Mouse (Mus musculus): Measurements from ENCODE around the gene Aff3. TPM values are rescaled to one million over a fixed set of nuclear protein-coding genes. Genes with fewer than 3 reads are reported as not detected.
A peak's percentile ranks its signal among the peaks of the same experiment; 100 is the strongest.

Gene Aff3
- 0.67 and 1.3 TPM in 2 replicates for polyA plus RNA-seq (2012; ENCODE audit: insufficient read depth, insufficient read length, missing spikeins)

GRCm38 (mm10) chr1:38664777-38665176, at the start of gene Aff3:
Aff3 (minus strand) TSS chr1:38664955.
- Histone ChIP-seq H3K27ac (replicated peaks; ENCODE audit: low read depth, low read length) (0 out of 2 replicates have a peak within 1 kb of the TSS, but pooled peaks have one; percentile 13), H3K4me3 (ENCODE audit: insufficient read depth, low read depth, low read length) (no peak within 1 kb of the TSS; the same call in 1 of the 2 replicates), H3K4me1 (ENCODE audit: control insufficient read depth, insufficient read depth, insufficient read length, low read length) (0 out of 2 replicates have a peak, but pooled peaks cover 5% of the 10 kb centered on the region)

- no peaks in the 10 kb centered on the region for H3K4me1 ChIP-seq (ENCODE audit: control insufficient read depth, insufficient read depth, insufficient read length, low read length)
- no peak overlapping the region for H3K27ac ChIP-seq (replicated peaks; ENCODE audit: low read depth, low read length)
- no peak overlapping the region for H3K4me3 ChIP-seq (ENCODE audit: insufficient read depth, low read depth, low read length)
Observed at GRCm38 (mm10) chr1:38700646-38701045, 35.9 kb upstream of the Aff3 start.

GRCm38 (mm10) chr1:38699244-38699643, 34.5 kb upstream of the Aff3 start:
- Histone ChIP-seq H3K27ac (replicated peaks; ENCODE audit: low read depth, low read length) (no peak overlapping the region), H3K4me1 (ENCODE audit: control insufficient read depth, insufficient read depth, insufficient read length, low read length) (no peaks in the 10 kb centered on the region), H3K4me3 (ENCODE audit: insufficient read depth, low read depth, low read length) (no peak overlapping the region)

DNA sequence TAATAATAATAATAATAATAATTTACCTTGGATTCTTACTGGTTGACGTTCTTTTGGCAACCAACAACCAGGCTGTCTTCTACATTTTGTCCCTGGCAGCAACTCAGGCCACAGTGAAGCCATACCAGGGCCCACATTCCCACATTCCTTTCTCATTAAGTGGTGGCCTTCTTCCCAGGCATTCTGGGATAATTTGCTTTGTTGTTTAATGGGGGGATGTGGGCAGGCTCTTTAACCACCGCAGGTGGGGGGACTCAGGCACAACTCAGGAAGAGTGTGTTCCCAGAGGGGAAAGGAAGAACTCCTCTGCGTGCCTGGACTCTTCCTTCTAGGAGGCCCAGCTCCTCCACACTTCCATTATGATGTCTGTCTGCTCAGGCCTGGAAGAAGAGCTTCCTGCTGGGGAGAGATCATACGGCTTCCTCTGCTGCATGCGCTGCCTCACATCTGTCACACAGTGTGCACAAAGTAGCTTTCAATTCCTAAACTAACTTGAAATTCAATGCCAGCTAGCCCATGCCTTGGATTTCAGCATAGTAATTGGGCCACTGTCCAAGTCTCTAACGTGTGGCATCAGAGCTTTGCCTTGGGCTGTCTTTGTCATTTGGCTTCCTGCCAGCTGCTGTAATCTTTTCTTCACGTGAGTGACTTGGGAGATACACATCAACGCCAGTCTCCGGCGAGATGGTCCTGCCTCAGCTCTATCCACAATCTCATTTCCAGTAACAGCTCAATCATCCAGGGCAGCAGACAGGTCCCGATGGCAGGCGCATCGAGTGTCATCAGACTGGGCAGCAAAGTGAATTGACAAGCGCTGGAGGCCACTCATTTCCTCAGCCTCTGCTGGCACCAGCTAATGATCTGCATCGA, 31.3 kb upstream of the Aff3 start:
- Histone ChIP-seq H3K4me3 (ENCODE audit: insufficient read depth, low read depth, low read length) (no peak overlapping the region), H3K4me1 (ENCODE audit: control insufficient read depth, insufficient read depth, insufficient read length, low read length) (no peaks in the 10 kb centered on the region), H3K27ac (replicated peaks; ENCODE audit: low read depth, low read length) (no peak overlapping the region)

DNA sequence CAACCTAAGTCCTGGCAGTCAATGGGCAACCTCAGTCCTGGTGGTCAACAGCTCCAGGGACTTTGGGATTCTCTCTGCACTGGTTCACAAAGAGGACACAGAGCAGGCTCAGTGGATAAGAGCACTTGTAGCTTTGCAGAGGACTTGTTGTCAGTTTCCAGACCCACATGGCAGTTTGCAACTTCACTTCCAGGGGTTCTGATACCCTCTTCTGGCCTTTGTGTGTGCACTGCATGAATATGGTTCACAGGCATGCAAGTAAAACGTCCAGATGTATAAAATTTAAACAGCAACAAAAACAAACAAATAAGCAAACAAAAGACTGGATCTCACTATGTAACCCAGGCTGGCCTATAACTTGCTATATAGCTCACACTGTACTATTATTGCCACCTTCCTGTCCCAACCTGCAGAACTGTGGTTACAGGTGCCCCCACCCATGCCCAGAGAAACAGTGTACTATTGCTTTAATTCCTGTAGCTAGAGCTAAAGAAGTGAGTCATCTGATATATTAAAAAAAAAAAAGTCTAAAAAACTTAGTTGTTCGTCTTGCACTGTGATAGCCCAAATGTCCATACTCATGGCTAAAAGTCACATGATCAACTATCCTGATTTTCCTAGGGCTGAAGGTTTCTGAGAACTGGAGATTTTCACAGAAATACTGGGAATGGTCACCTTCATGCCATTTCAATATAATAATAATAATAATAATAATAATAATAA, 30.5 kb upstream of the Aff3 start:
- Histone ChIP-seq H3K4me3 (ENCODE audit: insufficient read depth, low read depth, low read length) (no peak overlapping the region), H3K27ac (replicated peaks; ENCODE audit: low read depth, low read length) (no peak overlapping the region), H3K4me1 (ENCODE audit: control insufficient read depth, insufficient read depth, insufficient read length, low read length) (no peaks in the 10 kb centered on the region)

GRCm38 (mm10) chr1:38694142-38694541, 29.4 kb upstream of the Aff3 start:
- no peaks in the 10 kb centered on the region for H3K4me1 ChIP-seq (ENCODE audit: control insufficient read depth, insufficient read depth, insufficient read length, low read length)
- no peak overlapping the region for H3K4me3 ChIP-seq (ENCODE audit: insufficient read depth, low read depth, low read length)
- no peak overlapping the region for H3K27ac ChIP-seq (replicated peaks; ENCODE audit: low read depth, low read length)

DNA sequence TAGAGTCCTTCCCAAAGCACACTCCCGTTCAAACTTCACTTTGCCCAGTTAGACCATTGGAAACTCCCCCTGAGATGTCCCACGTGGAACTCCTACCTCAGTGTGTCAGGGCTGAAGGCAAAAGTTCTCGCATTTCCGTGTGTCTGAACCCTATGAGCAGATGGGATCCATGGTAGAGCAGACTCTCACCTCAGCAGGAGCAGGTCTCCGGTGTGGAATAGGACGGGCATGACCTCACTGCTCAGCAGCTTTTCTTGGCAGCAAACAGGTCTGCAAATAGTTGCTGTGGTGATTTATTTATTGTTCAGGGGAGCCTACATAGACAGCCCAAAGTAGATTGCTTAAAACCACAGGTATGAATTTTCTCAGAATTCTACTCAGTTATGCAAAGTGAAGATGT, 25.7 kb upstream of the Aff3 start:
- no peak overlapping the region for H3K4me3 ChIP-seq (ENCODE audit: insufficient read depth, low read depth, low read length)
- no peak overlapping the region for H3K27ac ChIP-seq (replicated peaks; ENCODE audit: low read depth, low read length)
- H3K4me1 ChIP-seq (ENCODE audit: control insufficient read depth, insufficient read depth, insufficient read length, low read length), result no peaks in the 10 kb centered on the region

DNA sequence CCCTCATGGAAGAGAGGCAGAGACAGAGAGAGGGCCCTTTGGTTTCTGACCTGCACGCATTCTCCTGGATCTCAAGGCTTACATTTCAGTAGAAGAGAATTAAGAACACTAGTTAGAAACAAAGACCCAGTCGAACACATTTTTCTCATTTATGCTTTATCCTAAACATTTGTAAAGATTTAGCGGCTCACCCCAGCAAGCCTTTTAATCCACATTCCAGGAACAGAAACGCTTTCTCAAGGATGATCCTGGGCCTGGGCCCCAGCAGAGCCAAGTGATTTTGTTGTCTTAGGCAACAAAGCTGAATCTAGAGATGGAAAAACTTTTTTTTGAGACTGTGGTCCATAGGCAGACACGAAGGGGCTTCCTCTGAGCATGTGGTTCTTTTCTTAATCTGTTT, 23.5 kb upstream of the Aff3 start:
- no peaks in the 10 kb centered on the region for H3K4me1 ChIP-seq (ENCODE audit: control insufficient read depth, insufficient read depth, insufficient read length, low read length)
- H3K4me3 ChIP-seq (ENCODE audit: insufficient read depth, low read depth, low read length), result no peak overlapping the region
- H3K27ac ChIP-seq (replicated peaks; ENCODE audit: low read depth, low read length), result no peak overlapping the region

DNA sequence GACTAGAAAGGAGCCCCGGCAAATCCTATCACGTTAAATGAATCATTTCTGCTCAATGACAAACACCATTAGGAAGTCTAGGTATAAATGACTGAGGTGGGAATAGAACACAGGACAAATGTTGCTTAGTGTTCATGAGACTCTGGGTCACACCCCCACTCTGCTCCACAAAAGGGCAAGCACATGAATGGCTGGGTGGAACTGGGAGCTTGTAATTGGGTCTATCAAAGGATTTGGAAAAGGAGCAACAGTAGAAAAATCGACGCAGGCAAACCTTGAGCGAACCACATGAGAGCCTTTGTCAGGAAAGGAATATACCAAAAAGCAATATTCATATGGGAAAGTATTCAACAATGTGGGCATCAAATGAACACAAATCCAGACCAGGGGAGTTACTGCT, 21.0 kb upstream of the Aff3 start:
- Histone ChIP-seq H3K4me1 (ENCODE audit: control insufficient read depth, insufficient read depth, insufficient read length, low read length) (no peaks in the 10 kb centered on the region), H3K27ac (replicated peaks; ENCODE audit: low read depth, low read length) (no peak overlapping the region), H3K4me3 (ENCODE audit: insufficient read depth, low read depth, low read length) (no peak overlapping the region)

- Histone ChIP-seq H3K27ac (replicated peaks; ENCODE audit: low read depth, low read length) (no peak overlapping the region), H3K4me3 (ENCODE audit: insufficient read depth, low read depth, low read length) (no peak overlapping the region), H3K4me1 (ENCODE audit: control insufficient read depth, insufficient read depth, insufficient read length, low read length) (no peaks in the 10 kb centered on the region)
Observed at GRCm38 (mm10) chr1:38683158-38683721, 18.5 kb upstream of the Aff3 start.

DNA sequence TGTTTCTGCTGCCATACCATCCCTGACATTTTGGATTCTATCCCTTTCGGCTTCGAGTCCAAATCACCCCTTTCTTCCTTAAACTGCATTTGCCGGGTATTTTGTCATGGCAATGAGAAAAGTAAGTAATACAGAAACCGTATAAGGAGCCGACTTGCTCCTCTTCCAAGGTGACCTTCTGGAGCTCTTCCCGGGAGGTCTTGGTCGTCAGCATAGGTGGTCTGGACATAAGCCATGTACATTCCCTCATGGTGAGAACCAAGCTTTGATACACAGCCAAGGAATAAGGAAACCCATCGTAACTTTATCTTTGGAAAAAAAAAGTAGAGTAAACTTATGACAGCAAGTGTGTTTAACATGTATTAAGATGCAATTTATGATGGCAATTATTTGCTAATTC, 15.1 kb upstream of the Aff3 start:
- no peak overlapping the region for H3K27ac ChIP-seq (replicated peaks; ENCODE audit: low read depth, low read length)
- H3K4me1 ChIP-seq (ENCODE audit: control insufficient read depth, insufficient read depth, insufficient read length, low read length), result no peaks in the 10 kb centered on the region
- no peak overlapping the region for H3K4me3 ChIP-seq (ENCODE audit: insufficient read depth, low read depth, low read length)

DNA sequence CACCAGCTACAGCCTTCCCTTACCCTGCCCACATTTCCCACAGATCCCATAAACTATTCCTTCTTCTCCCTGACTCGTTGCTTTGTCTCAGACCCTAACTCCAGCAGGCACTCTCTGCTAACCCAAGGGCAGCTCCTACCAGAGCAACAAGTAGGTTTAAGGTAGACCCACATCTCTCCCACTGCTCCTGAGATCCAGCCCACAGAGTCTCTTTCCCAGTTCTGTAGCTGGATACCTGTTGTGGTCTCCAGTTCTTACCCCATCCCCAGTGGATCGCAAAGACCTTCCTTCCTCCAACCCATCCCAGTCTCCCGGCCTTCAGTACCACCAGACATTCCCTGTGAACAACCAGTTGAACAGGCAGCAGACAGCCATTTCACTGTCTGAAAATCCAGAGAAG, 7.0 kb upstream of the Aff3 start:
- Histone ChIP-seq H3K4me3 (ENCODE audit: insufficient read depth, low read depth, low read length) (no peak overlapping the region), H3K4me1 (ENCODE audit: control insufficient read depth, insufficient read depth, insufficient read length, low read length) (no peaks in the 10 kb centered on the region)

DNA sequence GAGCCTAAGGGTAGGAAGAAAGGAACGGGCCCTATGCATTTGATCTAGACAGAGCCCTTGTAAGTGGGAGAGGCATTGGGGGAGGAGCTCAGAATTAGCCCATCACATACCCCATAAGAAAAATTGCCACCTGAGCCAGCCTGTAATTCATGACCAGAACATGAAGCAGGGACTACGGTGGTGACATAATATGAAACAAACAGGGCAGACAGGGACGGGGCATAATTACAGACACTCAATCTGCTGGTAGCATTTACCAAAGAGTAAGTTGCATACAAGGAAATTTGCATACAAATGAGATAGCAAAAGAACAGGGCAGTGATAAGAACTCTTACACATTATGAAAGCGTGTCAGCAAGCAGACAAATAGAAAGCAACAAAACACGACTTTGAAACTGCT, 6.3 kb upstream of the Aff3 start:
- 0 out of 2 replicates have a peak, but pooled peaks cover 5% of the 10 kb centered on the region for H3K4me1 ChIP-seq (ENCODE audit: control insufficient read depth, insufficient read depth, insufficient read length, low read length)
- no peak overlapping the region for H3K4me3 ChIP-seq (ENCODE audit: insufficient read depth, low read depth, low read length)
- no peak overlapping the region for H3K27ac ChIP-seq (replicated peaks; ENCODE audit: low read depth, low read length)

More for the DNA sequence above, 7.0 kb upstream of the Aff3 start:
- H3K27ac ChIP-seq (replicated peaks; ENCODE audit: low read depth, low read length), result no peak overlapping the region

- H3K4me1 ChIP-seq (ENCODE audit: control insufficient read depth, insufficient read depth, insufficient read length, low read length), result 0 out of 2 replicates have a peak, but pooled peaks cover 5% of the 10 kb centered on the region
Observed at GRCm38 (mm10) chr1:38668327-38668726, 3.6 kb upstream of the Aff3 start.

GRCm38 (mm10) chr1:38667892-38668291, 3.1 kb upstream of the Aff3 start:
- Histone ChIP-seq H3K4me3 (ENCODE audit: insufficient read depth, low read depth, low read length) (no peak overlapping the region), H3K27ac (replicated peaks; ENCODE audit: low read depth, low read length) (no peak overlapping the region)

More at GRCm38 (mm10) chr1:38668327-38668726, 3.6 kb upstream of the Aff3 start:
- H3K27ac ChIP-seq (replicated peaks; ENCODE audit: low read depth, low read length), result no peak overlapping the region
- H3K4me3 ChIP-seq (ENCODE audit: insufficient read depth, low read depth, low read length), result no peak overlapping the region

More at GRCm38 (mm10) chr1:38667892-38668291, 3.1 kb upstream of the Aff3 start:
- H3K4me1 ChIP-seq (ENCODE audit: control insufficient read depth, insufficient read depth, insufficient read length, low read length), result 0 out of 2 replicates have a peak, but pooled peaks cover 5% of the 10 kb centered on the region

Measured in brown adipose tissue, adult 24 weeks (tissue).